Mouse (Mus musculus) 416B (cell line): ENCODE measurements around the gene Csmd2.
"Not testable (repeated sequence)": the region's sequence is repeated elsewhere in the genome, so short reads cannot be mapped to it uniquely, and the experiment has no call there.

Experiments used
- DNase-seq: peaks from one replicate; pipeline ENCODE4 v3.0.0; 2011; ENCODE audit warnings: low read depth

Csmd2 gene

GRCm38 (mm10) chr4:128048716-128049115 is 61.1 kb downstream of the Csmd2 start:
- DNase-seq: no peak

- no peak for DNase-seq
Observed at GRCm38 (mm10) chr4:128052701-128053100, 65.0 kb downstream of the Csmd2 start.

- DNase-seq: not testable (repeated sequence)
Observed at GRCm38 (mm10) chr4:128061274-128061673, 73.6 kb downstream of the Csmd2 start.

- DNase-seq: no peak
Observed at GRCm38 (mm10) chr4:128067189-128067588, 79.5 kb downstream of the Csmd2 start.

GRCm38 (mm10) chr4:128084466-128084865 is 96.8 kb downstream of the Csmd2 start:
- DNase-seq: no peak

- no peak for DNase-seq
Observed at GRCm38 (mm10) chr4:128085096-128085495, 97.4 kb downstream of the Csmd2 start.

- DNase-seq: no peak
Observed at GRCm38 (mm10) chr4:128087147-128087606, 99.5 kb downstream of the Csmd2 start.

GRCm38 (mm10) chr4:128087704-128088103 is 100.0 kb downstream of the Csmd2 start:
- DNase-seq: no peak

GRCm38 (mm10) chr4:128088264-128088663 is 100.6 kb downstream of the Csmd2 start:
- DNase-seq: no peak

- no peak for DNase-seq
Observed at GRCm38 (mm10) chr4:128091938-128092337, 104.3 kb downstream of the Csmd2 start.

- no peak for DNase-seq
Observed at GRCm38 (mm10) chr4:128099515-128099914, 111.9 kb downstream of the Csmd2 start.

- no peak for DNase-seq
Observed at GRCm38 (mm10) chr4:128100541-128100940, 112.9 kb downstream of the Csmd2 start.

GRCm38 (mm10) chr4:128116331-128116730 is 128.7 kb downstream of the Csmd2 start:
- DNase-seq: no peak

GRCm38 (mm10) chr4:128123281-128123680 is 135.6 kb downstream of the Csmd2 start:
- no peak for DNase-seq

- DNase-seq: no peak
Observed at GRCm38 (mm10) chr4:128124738-128125137, 137.1 kb downstream of the Csmd2 start.

- DNase-seq: no peak
Observed at GRCm38 (mm10) chr4:128128546-128128945, 140.9 kb downstream of the Csmd2 start.

- DNase-seq: no peak
Observed at GRCm38 (mm10) chr4:128130611-128131142, 143.0 kb downstream of the Csmd2 start.

- no peak for DNase-seq
Observed at GRCm38 (mm10) chr4:128131666-128132065, 144.0 kb downstream of the Csmd2 start.

GRCm38 (mm10) chr4:128132876-128133646 is 145.4 kb downstream of the Csmd2 start:
- DNase-seq: no peak

- DNase-seq: no peak
Observed at GRCm38 (mm10) chr4:128134348-128134994, 146.8 kb downstream of the Csmd2 start.

- no peak for DNase-seq
Observed at GRCm38 (mm10) chr4:128135014-128135622, 147.5 kb downstream of the Csmd2 start.

GRCm38 (mm10) chr4:128139991-128140390 is 152.3 kb downstream of the Csmd2 start:
- no peak for DNase-seq
